Mouse (Mus musculus) bone marrow macrophage, adult 2 months (primary cell): ENCODE results near the gene Nup205.

Source experiments
- CTCF ChIP-seq: IDR thresholded peaks from 2 replicates; pipeline ENCODE4 v1.5.1; 2012; ENCODE audit warnings: low read depth, mild to moderate bottlenecking, low read length, moderate library complexity
- POLR2A ChIP-seq: IDR thresholded peaks from 2 replicates; pipeline ENCODE4 v1.6.1; 2012; ENCODE audit warnings: mild to moderate bottlenecking, low read depth, low read length, borderline replicate concordance

DNA sequence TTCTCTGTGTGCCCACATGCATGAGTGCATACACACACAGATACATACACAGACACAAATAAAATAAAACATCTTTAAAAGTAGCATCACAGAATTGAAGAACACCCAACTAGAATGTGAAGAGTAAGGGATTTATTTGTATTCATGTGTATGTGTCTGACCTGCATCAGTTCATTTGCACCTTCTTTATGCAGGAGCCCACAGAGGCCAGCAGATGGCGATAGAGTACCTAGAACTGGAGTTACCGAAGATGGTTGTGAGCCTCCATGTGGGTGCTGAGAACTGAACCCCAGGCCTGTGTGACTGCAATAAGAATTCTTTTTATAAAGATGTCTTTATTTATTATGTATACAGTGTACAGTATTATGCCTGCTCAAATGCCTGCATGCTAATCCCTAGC, 31.7 kb upstream of the Nup205 start:
- TF ChIP-seq POLR2A (no peak), CTCF (no peak)
